Mouse (Mus musculus) C2C12 (cell line): ENCODE data around the gene Cxcr2.

Source experiments
- CEBPB ChIP-seq: IDR thresholded peaks from one replicate; pipeline ENCODE4 v1.6.1; 2011; ENCODE audit warnings: low read depth, mild to moderate bottlenecking, control low read depth, moderate library complexity
- CTCF ChIP-seq: IDR thresholded peaks from one replicate; pipeline ENCODE4 v1.5.1; 2011; ENCODE audit not compliant: control insufficient read depth, insufficient read depth, insufficient read length
- FOSL1 ChIP-seq: IDR thresholded peaks from one replicate; pipeline ENCODE4 v1.8.0; 2011; ENCODE audit warnings: mild to moderate bottlenecking, low read length; ENCODE audit not compliant: poor library complexity, insufficient read depth, severe bottlenecking
- MAX ChIP-seq: IDR thresholded peaks from one replicate; pipeline ENCODE4 v1.6.1; 2011; ENCODE audit warnings: mild to moderate bottlenecking, control low read depth
- MYOD1 ChIP-seq: IDR thresholded peaks from one replicate; pipeline ENCODE4 v1.6.1; 2011; ENCODE audit warnings: low read depth; ENCODE audit not compliant: control insufficient read depth, insufficient read length
- MYOG ChIP-seq: IDR thresholded peaks from one replicate; pipeline ENCODE4 v1.6.1; 2011; ENCODE audit not compliant: control insufficient read depth, insufficient read length; ENCODE audit errors: extremely low read depth
- USF1 ChIP-seq: IDR thresholded peaks from one replicate; pipeline ENCODE4 v1.6.1; 2011; ENCODE audit warnings: low read depth, mild to moderate bottlenecking, control low read depth, moderate library complexity

DNA sequence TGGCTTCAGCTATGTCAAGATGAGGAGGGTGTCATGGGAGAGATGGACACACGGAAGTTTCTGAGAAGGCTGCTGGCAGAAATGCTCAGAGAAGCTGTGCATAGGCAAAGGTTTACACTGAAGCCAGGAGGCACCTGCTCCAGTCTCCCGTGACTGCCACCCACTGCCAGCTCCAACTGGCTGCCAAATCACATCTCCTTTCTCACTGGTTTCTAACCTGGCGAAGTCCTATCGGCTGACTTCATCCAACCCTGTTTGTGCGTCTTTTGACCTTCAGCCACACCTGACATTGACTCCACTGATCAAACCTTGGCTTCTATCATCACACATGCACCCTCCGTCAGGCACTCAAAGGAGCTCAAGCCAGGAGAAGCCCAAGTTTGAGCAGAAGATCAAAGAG is 35.9 kb upstream of the Cxcr2 start:
- TF ChIP-seq CTCF (no peak), MAX (no peak), USF1 (no peak), MYOD1 (no peak), FOSL1 (no peak), MYOG (no peak), CEBPB (no peak)
